Mouse (Mus musculus): Measurements from ENCODE around the gene Scn5a.

- TF ChIP-seq POLR2A (IDR thresholded peaks at IDR 0.05; ENCODE audit: low read depth, low read length) = no peak
- no peak for TF ChIP-seq CTCF (IDR thresholded peaks at IDR 0.05; ENCODE audit: extremely low read depth, insufficient read length, insufficient replicate concordance, low read depth, low read length)
Measured at GRCm38 (mm10) chr9:119518177-119518576, 60.6 kb downstream of the Scn5a start.
